Mouse (Mus musculus) lung, adult 2 months (tissue): ENCODE data around the gene Prdm16.

ENCODE experiments used
- CTCF ChIP-seq: fragments of 200-500 bp; IDR thresholded peaks from 2 replicates; pipeline ENCODE4 v1.5.1; 2011; ENCODE audit warnings: mild to moderate bottlenecking, low read length, control low read depth; ENCODE audit not compliant: insufficient read depth
- POLR2A ChIP-seq: fragments of 200-500 bp; IDR thresholded peaks from 2 replicates; pipeline ENCODE4 v1.6.1; 2011; ENCODE audit warnings: low read depth, mild to moderate bottlenecking, control low read depth, low read length, borderline replicate concordance; ENCODE audit errors: extremely low read depth

DNA sequence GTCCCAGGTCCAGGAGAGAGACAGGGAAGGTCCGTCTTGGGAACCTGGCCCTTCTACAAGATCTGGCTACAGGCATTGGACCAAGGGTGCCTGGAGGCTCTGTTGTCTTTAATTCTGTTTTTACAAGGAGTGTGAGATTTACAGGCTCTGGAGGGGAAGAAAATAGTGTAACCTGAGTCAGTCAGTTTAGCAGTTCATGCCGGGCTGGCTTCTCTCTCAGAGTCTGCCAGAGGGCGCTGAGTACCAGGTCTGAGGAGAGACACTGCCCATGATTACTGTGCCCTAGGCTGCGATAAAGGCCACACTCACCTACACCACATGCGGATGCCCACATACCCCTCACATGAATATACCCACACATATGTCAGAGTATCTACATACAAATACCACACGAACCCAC, 219.9 kb downstream of the Prdm16 start:
- TF ChIP-seq CTCF (no peak), POLR2A (no peak)
